Mouse (Mus musculus): Measurements from ENCODE around the gene Srsf1.

GRCm38 (mm10) chr11:88097173-88097572 is 50.0 kb downstream of the Srsf1 start:
- TF ChIP-seq CTCF (IDR thresholded peaks at IDR 0.05; ENCODE audit: low read depth, low read length) (no peak), TAL1 (conservative IDR thresholded peaks at IDR 0.05; ENCODE audit: low read depth, low read length) (no peak), GATA2 (IDR thresholded peaks at IDR 0.05; ENCODE audit: borderline replicate concordance, low read depth, low read length) (no peak), GATA1 (IDR thresholded peaks at IDR 0.05; ENCODE audit: borderline replicate concordance, low read length) (no peak), POLR2AphosphoS5 (IDR thresholded peaks at IDR 0.05; ENCODE audit: insufficient replicate concordance, low read depth, low read length) (no peak)

Measured in G1E (cell line).